Mouse (Mus musculus): ENCODE results near the gene Socs1. TPM values are rescaled to one million over a fixed set of nuclear protein-coding genes. Genes with fewer than 3 reads are reported as not detected.

Socs1 gene
- polyA plus RNA-seq, 1 experiment from 2014 or later: 15.3 TPM

DNA sequence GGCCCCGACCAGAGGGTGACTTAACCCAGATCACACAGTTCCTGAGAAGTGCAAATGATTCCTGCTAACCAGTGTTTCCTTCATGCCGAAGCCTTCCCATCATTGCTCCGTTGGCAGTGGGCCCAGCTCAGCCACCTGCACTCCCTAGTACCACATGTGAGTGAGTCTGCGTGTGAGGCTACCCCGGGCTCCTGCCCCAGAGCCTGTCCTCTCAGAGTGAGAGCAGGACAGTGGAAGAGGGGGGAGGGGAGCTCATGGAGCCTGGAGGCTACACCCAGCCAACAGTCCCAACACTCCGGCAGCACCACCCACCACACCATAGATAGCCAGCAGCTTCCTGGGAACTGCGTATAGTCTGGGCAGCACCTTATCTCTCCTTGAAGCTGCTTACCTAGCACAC is 35.5 kb downstream of the Socs1 start:
- no peak overlapping the region for H3K4me3 ChIP-seq
- no peak overlapping the region for H3K9ac ChIP-seq
- peak; percentile 73 for ATAC-seq (ENCODE audit: low FRiP score, low read depth)
- no peaks in the 10 kb centered on the region for H3K36me3 ChIP-seq
- peaks cover 25% of the 10 kb centered on the region for H3K4me1 ChIP-seq
- no peaks in the 10 kb centered on the region for H3K9me3 ChIP-seq
- WGBS: 38% methylated on average over 7 of the region's 7 CpGs
- no peaks in the 10 kb centered on the region for H3K27me3 ChIP-seq
- no peak overlapping the region for H3K27ac ChIP-seq
- H3K4me2 ChIP-seq (replicated peaks): no peak overlapping the region

DNA sequence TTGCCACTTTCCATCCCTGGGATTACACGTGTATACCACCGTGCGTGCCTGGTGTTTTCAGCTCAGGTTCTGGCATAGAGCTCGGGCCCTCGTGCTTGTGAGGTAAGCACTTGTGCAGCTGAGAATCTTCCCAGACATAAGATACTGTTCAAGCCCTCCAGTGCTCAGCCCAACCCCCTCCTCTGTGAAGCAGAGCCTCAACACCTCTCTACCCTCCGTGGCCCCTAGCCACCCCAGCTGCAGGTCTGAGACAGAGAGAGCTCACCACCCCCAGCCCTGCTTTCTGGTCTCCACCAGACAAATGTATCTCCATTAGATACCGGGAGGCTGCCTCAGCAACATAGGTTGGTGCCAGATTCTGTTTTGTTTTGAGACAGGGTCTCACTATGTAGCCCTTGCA is 36.1 kb downstream of the Socs1 start:
- no peak overlapping the region for H3K9ac ChIP-seq
- no peak overlapping the region for H3K4me2 ChIP-seq (replicated peaks)
- no peaks in the 10 kb centered on the region for H3K27me3 ChIP-seq
- no peaks in the 10 kb centered on the region for H3K36me3 ChIP-seq
- 59% methylated on average over 7 of the region's 7 CpGs for WGBS
- H3K9me3 ChIP-seq: no peaks in the 10 kb centered on the region
- ATAC-seq (ENCODE audit: low FRiP score, low read depth): 0 out of 2 replicates have a peak, but pooled peaks have one; percentile 13
- no peak overlapping the region for H3K4me3 ChIP-seq
- H3K4me1 ChIP-seq: peaks cover 31% of the 10 kb centered on the region
- no peak overlapping the region for H3K27ac ChIP-seq

DNA sequence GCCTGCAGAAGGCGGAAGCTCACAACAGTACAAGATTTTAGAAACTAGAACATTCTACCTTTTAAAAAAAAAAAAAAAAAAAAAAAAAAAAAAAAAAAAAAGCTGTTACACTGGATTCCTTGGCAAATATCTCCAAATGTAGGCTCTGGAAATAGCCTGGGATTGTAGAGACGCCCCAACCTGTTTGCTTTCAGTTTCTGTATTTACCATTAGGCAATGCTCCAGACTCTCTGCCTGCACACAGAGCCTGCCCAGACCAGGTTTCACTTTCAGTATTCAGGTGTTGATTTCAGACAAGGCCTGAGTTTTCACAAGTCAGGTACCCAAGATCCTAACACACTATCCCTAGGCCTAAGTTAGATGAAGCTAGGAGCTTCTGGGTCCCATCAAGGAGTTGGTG is 44.3 kb downstream of the Socs1 start:
- no peaks in the 10 kb centered on the region for H3K9me3 ChIP-seq
- H3K4me2 ChIP-seq (replicated peaks): no peak overlapping the region
- no peaks in the 10 kb centered on the region for H3K27me3 ChIP-seq
- no peaks in the 10 kb centered on the region for H3K36me3 ChIP-seq
- H3K4me3 ChIP-seq: no peak overlapping the region
- H3K9ac ChIP-seq: no peak overlapping the region
- H3K4me1 ChIP-seq: peaks cover 33% of the 10 kb centered on the region
- H3K27ac ChIP-seq: no peak overlapping the region
- 71% methylated on average over 2 of the region's 2 CpGs for WGBS
- no peak for ATAC-seq (ENCODE audit: low FRiP score, low read depth)

DNA sequence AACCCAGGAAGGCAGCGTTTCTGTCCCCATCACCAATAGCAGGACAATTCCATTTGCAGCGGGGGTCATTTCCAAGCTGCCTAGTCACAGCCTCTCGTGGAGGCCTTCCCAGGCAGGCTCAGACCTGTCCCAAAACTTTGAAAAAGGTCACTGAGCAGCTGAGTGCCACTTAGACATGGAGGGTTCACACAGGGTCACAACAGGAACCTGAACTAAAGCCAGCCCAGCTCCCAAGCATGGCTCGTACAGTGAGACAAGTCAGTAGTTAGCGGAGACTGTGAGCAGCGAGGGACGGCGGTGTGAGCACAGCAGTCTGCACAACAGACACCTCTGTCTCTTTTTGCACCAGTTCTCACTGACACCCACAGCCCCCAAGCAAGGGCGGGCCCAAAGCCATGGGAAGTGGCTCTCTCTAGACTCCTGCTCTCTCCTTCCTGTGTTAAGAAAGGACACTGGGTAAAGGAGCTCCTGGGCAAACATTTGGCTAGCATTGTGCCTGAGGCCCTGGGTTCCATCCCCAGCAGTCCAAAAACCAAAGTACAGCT is 45.4 kb downstream of the Socs1 start:
- ATAC-seq (ENCODE audit: low FRiP score, low read depth): no peak
- WGBS: 68% methylated on average over 9 of the region's 9 CpGs
- Histone ChIP-seq H3K27ac (no peak overlapping the region), H3K27me3 (no peaks in the 10 kb centered on the region), H3K36me3 (no peaks in the 10 kb centered on the region), H3K9me3 (no peaks in the 10 kb centered on the region), H3K4me2 (replicated peaks) (no peak overlapping the region), H3K4me1 (peaks cover 27% of the 10 kb centered on the region), H3K4me3 (no peak overlapping the region), H3K9ac (no peak overlapping the region)

DNA sequence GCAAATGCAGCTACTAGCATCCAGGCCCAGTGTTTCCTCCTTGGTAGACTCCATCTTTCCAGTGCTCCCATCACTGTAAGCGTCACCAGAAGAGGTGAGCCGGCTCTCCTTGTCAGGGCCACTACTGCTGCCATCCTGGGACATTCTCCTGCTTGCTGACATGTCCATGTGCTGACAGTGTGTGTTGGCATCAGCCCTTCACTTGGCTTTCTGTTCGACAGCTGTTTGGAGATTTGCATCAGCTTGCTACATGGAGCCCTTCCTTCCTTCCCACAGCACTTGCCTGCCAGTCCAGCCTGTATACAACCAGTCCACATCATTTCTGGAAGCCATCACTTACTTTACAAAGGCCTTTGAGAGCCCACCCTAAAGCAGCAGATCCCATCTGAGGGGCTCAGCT is 46.5 kb downstream of the Socs1 start:
- no peaks in the 10 kb centered on the region for H3K36me3 ChIP-seq
- H3K9me3 ChIP-seq: no peaks in the 10 kb centered on the region
- no peak for ATAC-seq (ENCODE audit: low FRiP score, low read depth)
- no peak overlapping the region for H3K27ac ChIP-seq
- H3K4me1 ChIP-seq: peaks cover 18% of the 10 kb centered on the region
- H3K4me2 ChIP-seq (replicated peaks): no peak overlapping the region
- no peak overlapping the region for H3K9ac ChIP-seq
- no peak overlapping the region for H3K4me3 ChIP-seq
- H3K27me3 ChIP-seq: no peaks in the 10 kb centered on the region
- 89% methylated on average over 3 of the region's 3 CpGs for WGBS

DNA sequence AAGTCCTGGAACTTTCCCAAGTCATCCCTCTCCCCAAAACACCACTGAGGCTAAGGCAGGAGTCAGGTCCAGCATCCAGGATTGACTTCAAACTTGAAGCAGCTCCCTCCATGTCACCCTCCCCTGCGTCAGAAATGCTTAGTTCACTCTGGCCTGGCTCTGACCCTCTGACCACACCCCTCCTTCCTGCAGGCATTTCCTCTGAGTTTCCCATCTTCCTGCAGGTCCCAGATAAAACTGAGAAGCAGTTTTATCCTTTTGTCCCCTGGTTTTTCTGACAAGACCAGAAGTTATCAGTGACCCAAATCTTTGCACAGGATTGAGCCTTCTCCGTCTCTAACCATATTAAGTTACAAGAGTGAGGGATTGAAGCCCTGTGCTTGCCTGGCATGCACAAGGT is 47.8 kb downstream of the Socs1 start:
- H3K4me2 ChIP-seq (replicated peaks): no peak overlapping the region
- 46% methylated on average over 2 of the region's 2 CpGs for WGBS
- H3K9ac ChIP-seq: no peak overlapping the region
- H3K36me3 ChIP-seq: no peaks in the 10 kb centered on the region
- H3K9me3 ChIP-seq: no peaks in the 10 kb centered on the region
- no peak for ATAC-seq (ENCODE audit: low FRiP score, low read depth)
- H3K4me1 ChIP-seq: peaks cover 18% of the 10 kb centered on the region
- H3K4me3 ChIP-seq: no peak overlapping the region
- no peaks in the 10 kb centered on the region for H3K27me3 ChIP-seq
- no peak overlapping the region for H3K27ac ChIP-seq

DNA sequence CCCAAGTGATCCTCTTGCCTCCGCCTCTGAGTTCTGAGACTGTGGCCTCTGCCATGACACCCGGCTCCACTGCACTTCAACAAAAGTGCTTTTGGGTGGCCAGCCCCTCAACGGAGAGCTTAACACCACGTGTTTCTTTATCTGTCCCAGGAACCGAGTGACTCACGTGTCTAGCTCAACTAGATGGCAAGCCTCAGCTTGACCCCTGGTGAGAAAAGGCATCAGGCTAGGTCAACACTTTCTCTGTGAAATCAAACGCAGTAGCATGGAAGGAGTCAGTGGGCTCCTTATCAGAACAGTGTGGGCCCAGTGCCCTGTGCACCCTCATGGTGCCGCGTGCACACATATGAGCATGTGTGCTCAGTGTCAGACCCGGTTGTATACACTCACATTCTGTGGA is 49.0 kb downstream of the Socs1 start:
- H3K27me3 ChIP-seq: no peaks in the 10 kb centered on the region
- ATAC-seq (ENCODE audit: low FRiP score, low read depth): no peak
- H3K9me3 ChIP-seq: no peaks in the 10 kb centered on the region
- H3K9ac ChIP-seq: no peak overlapping the region
- WGBS: 79% methylated on average over 10 of the region's 10 CpGs
- H3K4me2 ChIP-seq (replicated peaks): no peak overlapping the region
- peaks cover 18% of the 10 kb centered on the region for H3K4me1 ChIP-seq
- H3K4me3 ChIP-seq: no peak overlapping the region
- no peak overlapping the region for H3K27ac ChIP-seq
- 0 out of 2 replicates have a peak, but pooled peaks cover 2% of the 10 kb centered on the region for H3K36me3 ChIP-seq

DNA sequence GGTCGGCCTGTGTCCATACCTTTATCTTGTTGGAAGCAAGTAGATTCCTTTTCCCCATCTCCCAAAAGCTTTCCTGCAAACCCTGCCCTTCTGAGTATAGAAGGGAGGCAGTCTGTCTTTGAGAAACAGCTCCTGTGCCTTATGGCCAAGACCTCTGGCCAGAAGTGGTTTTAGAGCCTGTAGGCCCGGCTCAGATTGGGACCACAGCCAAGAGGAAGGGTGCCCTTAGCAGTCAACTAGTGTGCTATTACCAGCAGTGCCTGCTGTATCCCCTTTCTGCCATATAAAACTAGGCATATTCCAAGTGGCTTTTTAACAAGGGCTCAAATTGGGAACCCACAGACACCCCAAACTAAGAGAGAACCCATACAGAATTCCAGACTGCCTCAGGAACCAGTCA is 49.6 kb downstream of the Socs1 start:
- no peak overlapping the region for H3K27ac ChIP-seq
- peaks cover 18% of the 10 kb centered on the region for H3K4me1 ChIP-seq
- no peak overlapping the region for H3K4me3 ChIP-seq
- 75% methylated on average over 2 of the region's 2 CpGs for WGBS
- H3K9ac ChIP-seq: no peak overlapping the region
- H3K27me3 ChIP-seq: no peaks in the 10 kb centered on the region
- no peak for ATAC-seq (ENCODE audit: low FRiP score, low read depth)
- no peak overlapping the region for H3K4me2 ChIP-seq (replicated peaks)
- 0 out of 2 replicates have a peak, but pooled peaks cover 2% of the 10 kb centered on the region for H3K36me3 ChIP-seq
- H3K9me3 ChIP-seq: no peaks in the 10 kb centered on the region

DNA sequence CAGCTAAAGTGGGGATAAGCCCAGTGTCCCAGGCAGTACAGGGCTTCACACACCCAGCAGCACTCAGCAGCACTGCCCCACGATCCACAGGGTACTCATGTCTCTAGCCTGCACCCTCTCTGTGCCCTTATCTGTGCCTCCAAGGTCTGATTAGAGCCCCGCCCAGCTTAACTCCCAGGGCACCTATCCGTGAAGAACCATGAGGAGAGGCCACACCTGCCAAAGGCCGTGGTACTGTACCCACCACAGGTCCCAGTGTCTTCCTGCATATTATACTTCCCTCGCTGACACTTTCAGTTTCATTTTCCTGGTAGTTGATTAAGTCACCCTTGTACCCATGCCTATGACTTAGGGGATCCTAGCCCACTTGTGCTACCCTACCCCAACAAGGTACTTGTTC is 52.9 kb downstream of the Socs1 start:
- H3K4me2 ChIP-seq (replicated peaks): no peak overlapping the region
- 79% methylated on average over 5 of the region's 5 CpGs for WGBS
- H3K36me3 ChIP-seq: 0 out of 2 replicates have a peak, but pooled peaks cover 2% of the 10 kb centered on the region

More for the DNA sequence above, 52.9 kb downstream of the Socs1 start:
- ATAC-seq (ENCODE audit: low FRiP score, low read depth): peak; percentile 16; the same call in 1 of the 2 replicates
- no peaks in the 10 kb centered on the region for H3K9me3 ChIP-seq
- H3K27me3 ChIP-seq: no peaks in the 10 kb centered on the region
- no peak overlapping the region for H3K4me3 ChIP-seq
- no peak overlapping the region for H3K27ac ChIP-seq
- no peak overlapping the region for H3K9ac ChIP-seq
- peaks cover 9% of the 10 kb centered on the region for H3K4me1 ChIP-seq

Other genes starting within 250 kb of the Socs1 start
- 23.5 and 27.1 TPM in 2 replicates for gene Dexi, start 242.5 kb downstream of the Socs1 start, polyA plus RNA-seq (2015; fragmentation: Nextera tagmentation; extraction: Ambion mirVana)
- 38.2 and 42.1 TPM in 2 replicates for gene Clec16a, start 240.2 kb downstream of the Socs1 start, polyA plus RNA-seq (2015; fragmentation: Nextera tagmentation; extraction: Ambion mirVana)
- not detected in 2 replicates for gene Tnp2, start 3.1 kb upstream of the Socs1 start, polyA plus RNA-seq (2015; fragmentation: Nextera tagmentation; extraction: Ambion mirVana)
- not detected in 2 replicates for gene Prm3, start 5.4 kb upstream of the Socs1 start, polyA plus RNA-seq (2015; fragmentation: Nextera tagmentation; extraction: Ambion mirVana)
- not detected in 2 replicates for gene Prm2, start 10.6 kb upstream of the Socs1 start, polyA plus RNA-seq (2015; fragmentation: Nextera tagmentation; extraction: Ambion mirVana)
- 0.49 and 0.83 TPM in 2 replicates for gene Prm1, start 20.3 kb upstream of the Socs1 start, polyA plus RNA-seq (2015; fragmentation: Nextera tagmentation; extraction: Ambion mirVana)
- gene Gm11172, start 27.4 kb upstream of the Socs1 start, polyA plus RNA-seq (2015; fragmentation: Nextera tagmentation; extraction: Ambion mirVana): not detected in 2 replicates
- gene Rmi2, start 49.5 kb upstream of the Socs1 start, polyA plus RNA-seq (2015; fragmentation: Nextera tagmentation; extraction: Ambion mirVana): 4.2 and 4.8 TPM in 2 replicates